ENCODE assay signal across 16 mouse cellular contexts in genomic region chr17:67329435-67329834, GRCm38 (mm10). TPM values are rescaled to one million over a fixed set of nuclear protein-coding genes. Genes with fewer than 3 reads are reported as not detected.
"Had no signal": no experiment of that assay in that cellular context is flagged by ENCODE, and none has a peak within 500 bp of the region (broad histone marks: within the 10 kb centered on the region; RNA-seq: fewer than 3 reads in every experiment).

No protein-coding gene starts in this region.

- H3K9ac ChIP-seq: limb, embryonic 15.5 days; liver, embryonic 15.5 days; midbrain, embryonic 15.5 days; neural tube, embryonic 12.5 days had no signal

- H3K4me2 ChIP-seq: limb, embryonic 15.5 days; liver, embryonic 15.5 days; midbrain, embryonic 11.5 days; midbrain, embryonic 15.5 days; neural tube, embryonic 12.5 days had no signal

- H3K36me3 ChIP-seq: limb, embryonic 15.5 days; liver, embryonic 15.5 days; midbrain, embryonic 15.5 days; neural tube, embryonic 12.5 days had no signal

- H3K27ac ChIP-seq: hindbrain, postnatal 0 days; limb, embryonic 15.5 days; liver, embryonic 15.5 days; midbrain, embryonic 15.5 days; neural tube, embryonic 12.5 days had no signal

- H3K9me3 ChIP-seq: limb, embryonic 15.5 days; liver, embryonic 15.5 days; midbrain, embryonic 15.5 days; neural tube, embryonic 12.5 days had no signal

- ATAC-seq: hindbrain, postnatal 0 days; midbrain, embryonic 15.5 days had no signal

- H3K4me3 ChIP-seq: limb, embryonic 15.5 days; liver, embryonic 15.5 days; midbrain, embryonic 15.5 days; neural tube, embryonic 12.5 days had no signal

- H3K27me3 ChIP-seq: limb, embryonic 15.5 days; liver, embryonic 15.5 days; midbrain, embryonic 15.5 days; neural tube, embryonic 12.5 days had no signal

- DNase-seq: kidney, adult 11 months; kidney, postnatal 25 days; layer of hippocampus, adult 9-11 months; layer of hippocampus, postnatal 36 days; right cerebral cortex, postnatal 4 days; spleen, adult 18-20 months; thymus, adult 18-20 months; thymus, postnatal 14 days had no signal

- H3K4me1 ChIP-seq: liver, embryonic 15.5 days; neural tube, embryonic 12.5 days had no signal

RNA-seq across cellular contexts. Expression of gene Ptprm, which starts 24.8 kb away (rescaled TPM):
- total RNA-seq: monocyte, adult 5-6 weeks; neutrophil, adult 5-6 weeks had no signal
